Mouse (Mus musculus) embryonic stem cell, embryonic (primary cell): ENCODE measurements around the gene Rcor1.

Experiments used
- CTCF ChIA-PET, 4 experiments: fragments of 300-600 bp in 2 of 4; fragments of 350-600 bp in 2 of 4; sonication (Branson Sonifier 250); formaldehyde crosslinking; loops; one replicate each; lab custom pipeline; 2022; ENCODE audit warnings: inconsistent platforms in 2 of 4; lab: Charles Lee
- POLR2A ChIA-PET, 4 experiments: fragments of 300-600 bp in 2 of 4; fragments of 350-600 bp in 2 of 4; sonication (Branson Sonifier 250); formaldehyde crosslinking; loops; one replicate each; lab custom pipeline; 2022; ENCODE audit warnings: antibody characterized with exemption in 4 of 4, inconsistent platforms in 1 of 4; lab: Charles Lee

Gene Rcor1

GRCm38 (mm10) chr12:111007134-111008103 lies 31.7 kb upstream of the Rcor1 start:
- POLR2A ChIA-PET = interaction anchor here in 3 of 4 experiments (0.6 to 5.5 kb wide), 43 partner anchors 8 to 656 kb away, joined by 3 to 46 read pairs (median 4); partner anchors contain the start of genes Rcor1 (in 3 of the 3), Ankrd9 (in 2 of the 3) and Eif5 (in 1 of the 3)
- CTCF ChIA-PET = interaction anchor here in 3 of 4 experiments (0.5 to 2.0 kb wide), 12 partner anchors 15 to 590 kb away, joined by 3 to 11 read pairs (median 4); partner anchors contain the start of gene Rcor1 (in 1 of the 3)

- ChIA-PET CTCF (interaction anchor here in 2 of 4 experiments (0.5 to 2.0 kb wide), 8 partner anchors 17 to 388 kb away, joined by 3 to 11 read pairs (median 4); partner anchors contain the start of gene Rcor1 (in 1 of the 2)), POLR2A (interaction anchor here in 3 of 4 experiments (0.6 to 5.5 kb wide), 29 partner anchors 8 to 1608 kb away, joined by 3 to 46 read pairs (median 4); partner anchors contain the start of genes Rcor1 (in 3 of the 3), Ankrd9 (in 1 of the 3) and Hsp90aa1 (in 1 of the 3))
Observed at GRCm38 (mm10) chr12:111008500-111009490, 30.4 kb upstream of the Rcor1 start.

- ChIA-PET CTCF (interaction anchor here in 3 of 4 experiments (0.6 to 1.0 kb wide), 5 partner anchors 18 to 610 kb away, joined by 3 to 5 read pairs (median 3); no protein-coding TSS in a partner anchor), POLR2A (interaction anchor here in 3 of 4 experiments (0.6 to 5.5 kb wide), 12 partner anchors 10 to 1607 kb away, joined by 3 to 46 read pairs (median 7); partner anchors contain the start of genes Rcor1 (in 3 of the 3) and Ankrd9 (in 2 of the 3))
Observed at GRCm38 (mm10) chr12:111009615-111010257, 29.4 kb upstream of the Rcor1 start.

GRCm38 (mm10) chr12:111016807-111017206 lies 22.3 kb upstream of the Rcor1 start:
- CTCF ChIA-PET = interaction anchor here in 2 of 4 experiments (0.6 to 0.7 kb wide), 2 partner anchors 22 to 38 kb away, joined by 3 to 5 read pairs; no protein-coding TSS in a partner anchor
- POLR2A ChIA-PET = interaction anchor here in 3 of 4 experiments (0.5 to 1.4 kb wide), 8 partner anchors 9 to 771 kb away, joined by 3 to 8 read pairs (median 4); no protein-coding TSS in a partner anchor

GRCm38 (mm10) chr12:111018068-111018467 lies 21.1 kb upstream of the Rcor1 start:
- ChIA-PET POLR2A (interaction anchor here in 3 of 4 experiments (0.6 to 1.3 kb wide), 7 partner anchors 11 to 341 kb away, joined by 3 to 6 read pairs (median 3); partner anchors contain the start of gene Rcor1 (in 1 of the 3)), CTCF (no interaction called here)

- ChIA-PET CTCF (no interaction called here), POLR2A (interaction anchor here in 2 of 4 experiments (0.5 to 1.3 kb wide), 3 partner anchors 8 to 16 kb away, joined by 3 to 6 read pairs (median 3); no protein-coding TSS in a partner anchor)
Observed at GRCm38 (mm10) chr12:111019086-111019485, 20.1 kb upstream of the Rcor1 start.

GRCm38 (mm10) chr12:111021138-111021537 lies 18.0 kb upstream of the Rcor1 start:
- ChIA-PET POLR2A (interaction anchor here in 3 of 4 experiments (0.9 to 4.1 kb wide), 4 partner anchors 12 to 54 kb away, joined by 3 to 19 read pairs (median 4); partner anchors contain the start of gene Rcor1 (in 1 of the 3)), CTCF (interaction anchor here in 2 of 4 experiments (0.6 to 0.7 kb wide), 2 partner anchors 81 to 222 kb away, joined by 6 to 17 read pairs; no protein-coding TSS in a partner anchor)

- POLR2A ChIA-PET = interaction anchor here in 3 of 4 experiments (0.7 to 4.1 kb wide), 7 partner anchors 13 to 285 kb away, joined by 3 to 19 read pairs (median 4); partner anchors contain the start of gene Rcor1 (in 1 of the 3)
- CTCF ChIA-PET = interaction anchor here in 3 of 4 experiments (0.6 to 0.7 kb wide), 4 partner anchors 222 to 536 kb away, joined by 3 to 17 read pairs (median 4); no protein-coding TSS in a partner anchor
Observed at GRCm38 (mm10) chr12:111021577-111021976, 17.6 kb upstream of the Rcor1 start.

- ChIA-PET POLR2A (interaction anchor here in 2 of 4 experiments (0.9 to 2.3 kb wide), 6 partner anchors 8 to 145 kb away, joined by 3 to 8 read pairs (median 4); partner anchors contain the start of gene Rcor1 (in 2 of the 2)), CTCF (interaction anchor here in 1 of 4 experiments (0.5 to 1.2 kb wide), 4 partner anchors 37 to 475 kb away, joined by 3 read pairs; no protein-coding TSS in a partner anchor)
Observed at GRCm38 (mm10) chr12:111028176-111029167, 10.7 kb upstream of the Rcor1 start.

GRCm38 (mm10) chr12:111029291-111029890 lies 9.8 kb upstream of the Rcor1 start:
- CTCF ChIA-PET = no interaction called here
- POLR2A ChIA-PET = interaction anchor here in 2 of 4 experiments (0.8 to 2.3 kb wide), 7 partner anchors 9 to 146 kb away, joined by 3 to 8 read pairs (median 3); partner anchors contain the start of gene Rcor1 (in 2 of the 2)

GRCm38 (mm10) chr12:111032839-111033238 lies 6.3 kb upstream of the Rcor1 start:
- ChIA-PET CTCF (no interaction called here), POLR2A (no interaction called here)

- CTCF ChIA-PET = interaction anchor here in 3 of 4 experiments (0.5 to 1.7 kb wide), 6 partner anchors 10 to 108 kb away, joined by 3 to 5 read pairs (median 4); no protein-coding TSS in a partner anchor
- POLR2A ChIA-PET = interaction anchor here (0.5 to 5.7 kb wide), 22 partner anchors 9 to 288 kb away, joined by 3 to 46 read pairs (median 3); no protein-coding TSS in a partner anchor
Observed at GRCm38 (mm10) chr12:111035182-111035824, 3.8 kb upstream of the Rcor1 start.

GRCm38 (mm10) chr12:111036198-111036775 lies 2.9 kb upstream of the Rcor1 start:
- CTCF ChIA-PET = interaction anchor here in 2 of 4 experiments (0.6 to 1.5 kb wide), 4 partner anchors 11 to 769 kb away, joined by 3 to 7 read pairs (median 4); no protein-coding TSS in a partner anchor
- POLR2A ChIA-PET = interaction anchor here in 3 of 4 experiments (0.6 to 5.7 kb wide), 15 partner anchors 8 to 286 kb away, joined by 3 to 46 read pairs (median 3); no protein-coding TSS in a partner anchor
